Mouse (Mus musculus) megakaryocyte, embryonic 14.5 days (primary cell): ENCODE measurements around the gene Hoxb3. TPM values are rescaled to one million over a fixed set of nuclear protein-coding genes. Genes with fewer than 3 reads are reported as not detected.

Experiments used
- H3K27me3 ChIP-seq: replicated peaks from 2 replicates; pipeline ENCODE3; 2012; ENCODE audit warnings: inconsistent platforms
- H3K36me3 ChIP-seq: replicated peaks from 2 replicates; pipeline ENCODE3; 2012; ENCODE audit warnings: low read length, inconsistent platforms, mixed read lengths
- H3K4me1 ChIP-seq: 2 replicates; pipeline ENCODE4 v1.6.1; 2012; ENCODE audit warnings: inconsistent platforms
- H3K4me3 ChIP-seq: replicated peaks from 2 replicates; pipeline ENCODE3; 2012; ENCODE audit warnings: moderate library complexity, mild to moderate bottlenecking, inconsistent platforms
- H3K9me3 ChIP-seq: 2 replicates; pipeline ENCODE4 v1.6.1; 2012; ENCODE audit warnings: inconsistent platforms
- FLI1 ChIP-seq: IDR thresholded peaks from 2 replicates; pipeline ENCODE4 v1.6.1; 2012; ENCODE audit warnings: low read length, inconsistent platforms, mixed read lengths
- GATA1 ChIP-seq: IDR thresholded peaks from 3 replicates; pipeline ENCODE4 v1.6.1; 2012; ENCODE audit warnings: mixed read lengths, low read length, inconsistent platforms, borderline replicate concordance
- polyA plus RNA-seq: library from polyadenylated mRNA; stranded (reverse); fragments of >175 nt; gene quantifications from 2 replicates; pipeline ENCODE4 v1.2.3, GENCODE M21; 2012; ENCODE audit warnings: low replicate concordance; ENCODE audit not compliant: insufficient read depth

Hoxb3 gene
- polyA plus RNA-seq, 1 experiment = 0.21 TPM

- no peaks in the 10 kb centered on the region for H3K36me3 ChIP-seq
- no peaks in the 10 kb centered on the region for H3K4me1 ChIP-seq
- no peak for TF ChIP-seq GATA1
- no peak for TF ChIP-seq FLI1
- no peak overlapping the region for H3K4me3 ChIP-seq
- no peaks in the 10 kb centered on the region for H3K9me3 ChIP-seq
- peaks cover 63% of the 10 kb centered on the region for H3K27me3 ChIP-seq
Measured at GRCm38 (mm10) chr11:96325747-96326212, 2.7 kb downstream of the Hoxb3 start.

- Histone ChIP-seq H3K4me1 (no peaks in the 10 kb centered on the region), H3K36me3 (no peaks in the 10 kb centered on the region), H3K27me3 (peaks cover 68% of the 10 kb centered on the region), H3K9me3 (no peaks in the 10 kb centered on the region), H3K4me3 (no peak overlapping the region)
- TF ChIP-seq GATA1 (no peak), FLI1 (no peak)
Measured at GRCm38 (mm10) chr11:96326705-96327104, 3.6 kb downstream of the Hoxb3 start.

- Histone ChIP-seq H3K4me1 (no peaks in the 10 kb centered on the region), H3K27me3 (peaks cover 72% of the 10 kb centered on the region), H3K36me3 (no peaks in the 10 kb centered on the region), H3K9me3 (no peaks in the 10 kb centered on the region), H3K4me3 (no peak overlapping the region)
- no peak for TF ChIP-seq GATA1
- no peak for TF ChIP-seq FLI1
Measured at GRCm38 (mm10) chr11:96327122-96327521, 4.0 kb downstream of the Hoxb3 start.

- Histone ChIP-seq H3K4me3 (no peak overlapping the region), H3K27me3 (peaks cover 74% of the 10 kb centered on the region), H3K9me3 (no peaks in the 10 kb centered on the region), H3K4me1 (no peaks in the 10 kb centered on the region), H3K36me3 (no peaks in the 10 kb centered on the region)
- TF ChIP-seq FLI1 = no peak
- TF ChIP-seq GATA1 = no peak
Measured at GRCm38 (mm10) chr11:96327750-96328149, 4.6 kb downstream of the Hoxb3 start.

GRCm38 (mm10) chr11:96328605-96329004, 5.5 kb downstream of the Hoxb3 start:
- Histone ChIP-seq H3K36me3 (no peaks in the 10 kb centered on the region), H3K4me1 (no peaks in the 10 kb centered on the region), H3K27me3 (peaks cover 80% of the 10 kb centered on the region), H3K4me3 (no peak overlapping the region), H3K9me3 (no peaks in the 10 kb centered on the region)
- TF ChIP-seq GATA1 (no peak), FLI1 (no peak)

- Histone ChIP-seq H3K27me3 (peaks cover 87% of the 10 kb centered on the region), H3K36me3 (no peaks in the 10 kb centered on the region), H3K4me1 (no peaks in the 10 kb centered on the region), H3K9me3 (no peaks in the 10 kb centered on the region), H3K4me3 (no peak overlapping the region)
- TF ChIP-seq GATA1 (no peak), FLI1 (no peak)
Measured at GRCm38 (mm10) chr11:96332105-96332504, 9.0 kb downstream of the Hoxb3 start.

- H3K27me3 ChIP-seq = peaks cover 87% of the 10 kb centered on the region
- TF ChIP-seq FLI1 (no peak), GATA1 (no peak)
- no peaks in the 10 kb centered on the region for H3K36me3 ChIP-seq
- no peak overlapping the region for H3K4me3 ChIP-seq
- no peaks in the 10 kb centered on the region for H3K4me1 ChIP-seq
- no peaks in the 10 kb centered on the region for H3K9me3 ChIP-seq
Measured at GRCm38 (mm10) chr11:96332618-96333032, 9.5 kb downstream of the Hoxb3 start.

GRCm38 (mm10) chr11:96333241-96334001, 10.3 kb downstream of the Hoxb3 start:
- Histone ChIP-seq H3K4me1 (no peaks in the 10 kb centered on the region), H3K27me3 (peaks cover 89% of the 10 kb centered on the region)

GRCm38 (mm10) chr11:96334002-96334364, 10.9 kb downstream of the Hoxb3 start:
- peaks cover 91% of the 10 kb centered on the region for H3K27me3 ChIP-seq
- no peaks in the 10 kb centered on the region for H3K4me1 ChIP-seq
- H3K36me3 ChIP-seq = no peaks in the 10 kb centered on the region
- TF ChIP-seq GATA1 = no peak
- H3K4me3 ChIP-seq = no peak overlapping the region
- H3K9me3 ChIP-seq = no peaks in the 10 kb centered on the region

More at GRCm38 (mm10) chr11:96333241-96334001, 10.3 kb downstream of the Hoxb3 start:
- TF ChIP-seq GATA1 = no peak
- TF ChIP-seq FLI1 = no peak
- Histone ChIP-seq H3K9me3 (no peaks in the 10 kb centered on the region), H3K4me3 (no peak overlapping the region), H3K36me3 (no peaks in the 10 kb centered on the region)

GRCm38 (mm10) chr11:96334998-96335397, 11.9 kb downstream of the Hoxb3 start:
- Histone ChIP-seq H3K4me1 (no peaks in the 10 kb centered on the region), H3K9me3 (no peaks in the 10 kb centered on the region), H3K27me3 (peaks cover 94% of the 10 kb centered on the region), H3K36me3 (no peaks in the 10 kb centered on the region), H3K4me3 (no peak overlapping the region)
- no peak for TF ChIP-seq GATA1
- no peak for TF ChIP-seq FLI1

- Histone ChIP-seq H3K4me1 (no peaks in the 10 kb centered on the region; the same call in 1 of the 2 replicates), H3K36me3 (no peaks in the 10 kb centered on the region), H3K4me3 (no peak overlapping the region), H3K27me3 (peaks cover 94% of the 10 kb centered on the region), H3K9me3 (no peaks in the 10 kb centered on the region)
- TF ChIP-seq GATA1 (no peak), FLI1 (no peak)
Measured at GRCm38 (mm10) chr11:96336597-96336996, 13.5 kb downstream of the Hoxb3 start.
